Mouse (Mus musculus): ENCODE results near the gene Ksr1.

GRCm38 (mm10) chr11:79176687-79177086 lies 30.5 kb upstream of the Ksr1 start:
- TF ChIP-seq KAT2A (IDR thresholded peaks at IDR 0.05; ENCODE audit: insufficient replicate concordance, low read length) (no peak), SIN3A (IDR thresholded peaks at IDR 0.05; ENCODE audit: low read length) (no peak), ZKSCAN1 (IDR thresholded peaks at IDR 0.05; ENCODE audit: borderline replicate concordance, low read depth, low read length) (no peak), USF1 (IDR thresholded peaks at IDR 0.05; ENCODE audit: low read depth, low read length) (no peak), TBP (conservative IDR thresholded peaks at IDR 0.05; ENCODE audit: low read depth, low read length) (no peak), MEF2A (IDR thresholded peaks at IDR 0.05; ENCODE audit: borderline replicate concordance, low read depth, low read length) (no peak), POLR2A (IDR thresholded peaks at IDR 0.05; ENCODE audit: low read depth, low read length) (no peak), CTCF (conservative IDR thresholded peaks at IDR 0.05 in 1 of 2, IDR thresholded peaks at IDR 0.05 in 1 of 2; ENCODE audit: low read depth in 2 of 2, low read length in 2 of 2) (no peak), RCOR1 (conservative IDR thresholded peaks at IDR 0.05; ENCODE audit: low read depth, low read length) (no peak), RAD21 (IDR thresholded peaks at IDR 0.05; ENCODE audit: low read depth, low read length) (no peak), MAFK (IDR thresholded peaks at IDR 0.05; ENCODE audit: insufficient replicate concordance, low read length) (no peak)
